Mouse (Mus musculus) left cerebral cortex, adult 2 months (tissue): Measurements from ENCODE around the gene Nup35. TPM values are rescaled to one million over a fixed set of nuclear protein-coding genes. Genes with fewer than 3 reads are reported as not detected.
A peak's percentile ranks its signal among the peaks of the same experiment; 100 is the strongest.

Experiments used
- DNase-seq, 2 experiments: peaks; one replicate each; pipeline ENCODE4 v3.0.0; 2021 to 2022; ENCODE audit warnings: low spot score in 2 of 2, mixed read lengths in 1 of 2; ENCODE audit errors: extremely low spot score in 1 of 2
- H3K27ac ChIP-seq: fragments of 200-600 bp; 2 replicates; pipeline ENCODE4 v1.8.1; 2022
- H3K4me3 ChIP-seq: fragments of 200-600 bp; 2 replicates; pipeline ENCODE4 v1.8.1; 2022
- CTCF ChIP-seq: fragments of 200-600 bp; IDR thresholded peaks from 2 replicates; pipeline ENCODE4 v1.8.1; 2022; ENCODE audit warnings: antibody characterized with exemption, mild to moderate bottlenecking, moderate library complexity
- intact Hi-C: fragments of 180-260 bp; cut with DNase I; formaldehyde crosslinking; loops from one replicate; pipeline ENCODE4 v1.15.1; 2025
- total RNA-seq, 2 experiments: library from RNA; stranded (reverse); gene quantifications; 2 replicates each; pipeline ENCODE4 v1.2.3; 2021

Gene Nup35
- total RNA-seq, 2 experiments from 2014 or later: 15.2 to 15.7 TPM

DNA sequence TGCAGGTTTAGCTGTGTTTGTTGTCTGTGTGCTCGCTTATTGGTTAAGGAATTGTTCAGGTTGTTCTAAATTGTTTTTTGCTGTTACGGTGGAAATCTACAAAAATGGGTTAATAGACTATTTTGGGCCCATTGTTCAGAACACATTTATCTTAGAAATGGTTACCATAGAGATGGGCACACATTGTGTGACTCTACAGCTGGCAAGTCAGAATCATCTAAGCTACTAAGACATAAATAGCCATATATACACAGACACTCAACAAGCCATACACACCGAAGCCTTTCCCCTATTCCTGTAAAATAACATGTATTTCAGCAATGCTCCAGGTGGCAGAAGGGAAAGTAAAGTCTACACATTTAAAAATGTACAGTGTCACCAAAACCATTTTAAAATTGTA is 17.2 kb upstream of the Nup35 start:
- H3K27ac ChIP-seq: peak overlapping the region; percentile 40
- no peak overlapping the region for H3K4me3 ChIP-seq
- no peak for DNase-seq
- intact Hi-C loops: no loop called here
- no peak for TF ChIP-seq CTCF

DNA sequence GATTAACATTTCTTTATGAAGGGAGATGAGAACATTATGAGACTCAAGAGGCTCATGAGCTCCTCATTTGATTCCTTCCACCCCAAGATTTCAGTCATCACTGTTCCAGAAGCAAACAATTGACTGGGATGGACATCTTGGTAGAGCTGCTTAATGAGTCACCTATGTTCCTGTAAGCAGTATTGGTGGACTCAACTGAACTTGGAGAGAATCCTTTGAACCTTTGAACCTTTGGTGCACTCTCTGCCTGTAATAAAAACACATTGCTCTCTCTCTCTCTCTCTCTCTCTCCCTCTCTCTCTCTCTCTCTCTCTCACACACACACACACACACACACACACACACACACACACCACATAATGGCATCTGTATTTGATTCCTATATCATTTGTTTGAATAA is 16.4 kb upstream of the Nup35 start:
- Histone ChIP-seq H3K4me3 (no peak overlapping the region), H3K27ac (peak overlapping the region; percentile 40)
- TF ChIP-seq CTCF: no peak
- intact Hi-C loops: no loop called here
- no peak for DNase-seq

DNA sequence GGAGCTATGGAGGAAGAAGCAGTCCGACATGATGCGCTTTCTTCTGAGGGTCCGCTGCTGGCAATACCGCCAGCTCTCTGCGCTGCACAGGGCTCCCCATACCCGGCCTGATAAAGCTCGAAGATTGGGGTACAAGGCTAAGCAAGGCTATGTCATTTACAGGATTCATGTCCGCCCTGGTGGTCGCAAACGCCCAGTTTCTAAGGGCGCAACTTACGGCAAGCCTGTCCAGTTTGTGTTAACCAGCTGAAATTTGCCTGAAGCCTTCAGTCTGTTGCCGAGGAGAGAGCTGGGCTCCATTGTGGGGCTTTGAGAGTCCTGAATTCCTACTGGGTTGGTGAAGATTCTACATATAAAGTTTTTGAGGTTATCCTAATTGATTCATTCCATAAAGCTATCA is 14.3 kb upstream of the Nup35 start:
- TF ChIP-seq CTCF: no peak
- no peak for DNase-seq
- Histone ChIP-seq H3K4me3 (no peak overlapping the region), H3K27ac (no peak overlapping the region)
- intact Hi-C loops: no loop called here

DNA sequence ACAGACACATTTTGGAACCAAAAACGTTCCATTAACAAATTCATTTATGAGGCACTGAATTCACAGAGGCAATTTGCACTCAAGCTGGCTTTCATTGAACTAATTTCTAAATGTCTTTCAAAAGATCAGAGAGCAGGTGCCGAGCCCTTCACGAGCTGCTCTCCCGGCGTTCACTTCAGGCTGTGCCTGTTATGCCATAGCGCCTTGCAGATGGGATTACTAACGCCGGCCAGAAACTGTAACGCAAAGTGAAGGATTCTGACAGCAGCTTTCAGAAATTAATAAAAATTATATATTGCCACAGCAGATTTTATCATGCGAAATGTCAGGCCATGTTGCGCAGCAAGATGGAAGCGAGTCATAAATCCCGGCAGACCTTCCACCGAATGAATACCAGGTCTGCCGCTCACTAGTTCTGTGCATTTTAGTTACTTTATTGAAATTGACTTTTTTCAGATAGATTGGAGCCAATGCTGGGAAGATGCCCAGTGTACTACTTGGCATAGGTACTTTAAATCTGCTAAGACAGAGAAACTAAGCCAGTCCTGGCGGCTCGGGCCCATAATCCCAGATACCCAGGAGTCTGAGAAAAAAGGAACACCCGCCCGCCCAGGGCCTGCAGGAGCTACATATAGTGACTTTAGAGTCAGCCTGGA is 13.1 kb upstream of the Nup35 start:
- intact Hi-C loops: no loop called here
- DNase-seq: no peak
- TF ChIP-seq CTCF: no peak
- Histone ChIP-seq H3K27ac (no peak overlapping the region), H3K4me3 (no peak overlapping the region)

DNA sequence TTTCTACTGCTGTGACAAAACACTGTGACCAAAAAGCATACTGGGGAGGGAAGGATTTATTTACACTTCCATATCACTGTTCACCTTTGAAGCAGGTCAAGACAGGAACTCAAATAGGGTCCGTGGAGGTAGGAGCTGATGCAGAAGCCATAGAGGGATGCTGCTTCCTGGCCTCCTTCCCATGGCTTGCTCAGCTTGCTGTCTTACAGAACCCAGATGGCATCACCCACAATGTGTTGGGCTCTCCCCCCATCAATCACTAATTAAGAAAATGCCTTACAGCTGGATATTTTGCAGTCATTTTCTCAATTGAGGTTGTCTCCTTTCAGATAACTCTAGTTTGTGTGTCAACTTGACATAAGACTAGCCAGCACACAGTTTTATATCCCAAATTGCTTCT is 4.8 kb upstream of the Nup35 start:
- TF ChIP-seq CTCF: no peak
- DNase-seq: no peak
- no peak overlapping the region for H3K4me3 ChIP-seq
- peak overlapping the region; percentile 62 for H3K27ac ChIP-seq
- intact Hi-C loops: no loop called here

DNA sequence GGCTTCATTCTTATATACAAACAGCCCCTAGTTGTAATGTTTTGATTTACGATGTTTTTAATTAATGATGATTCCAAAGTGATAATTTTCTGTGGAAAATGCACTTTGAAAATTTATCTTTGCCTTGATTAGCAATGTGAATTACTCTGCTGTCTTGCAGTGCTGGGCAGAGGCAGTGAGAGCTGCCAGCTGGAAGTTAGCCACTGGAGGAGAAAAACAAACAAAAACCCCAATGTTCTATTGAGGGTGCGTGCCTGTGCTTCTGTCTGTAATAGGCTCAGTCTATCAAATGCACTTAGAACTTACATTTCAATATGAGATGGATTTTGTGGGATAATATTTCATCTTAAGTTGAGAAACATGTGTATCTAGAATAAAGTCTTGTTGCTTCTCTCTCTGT is 4.2 kb upstream of the Nup35 start:
- Histone ChIP-seq H3K27ac (peak overlapping the region; percentile 62), H3K4me3 (no peak overlapping the region)
- intact Hi-C loops: no loop called here
- DNase-seq: peak in 1 of 2 experiments; percentile 53
- TF ChIP-seq CTCF: no peak

DNA sequence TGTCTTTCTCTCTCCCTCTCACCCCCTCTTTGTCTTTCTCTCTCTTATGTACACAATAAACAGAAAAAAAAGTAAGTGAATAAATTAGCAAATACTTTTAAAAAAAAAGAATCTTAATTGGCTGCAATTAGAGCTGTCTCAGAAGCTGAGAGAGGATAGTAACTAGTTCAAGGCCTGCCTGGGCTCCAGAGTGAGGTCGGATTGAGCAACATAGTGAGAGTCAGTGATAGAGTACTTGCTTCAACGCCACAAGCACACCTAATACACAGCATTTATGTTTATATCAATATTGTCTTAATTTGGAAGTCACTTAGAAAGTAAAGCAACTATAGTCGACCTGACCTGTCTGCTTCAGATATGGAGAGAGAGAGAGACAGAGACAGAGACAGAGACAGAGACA is 2.0 kb downstream of the Nup35 start:
- H3K4me3 ChIP-seq: no peak overlapping the region
- no peak for TF ChIP-seq CTCF
- intact Hi-C loops: no loop called here
- no peak for DNase-seq
- H3K27ac ChIP-seq: no peak overlapping the region

DNA sequence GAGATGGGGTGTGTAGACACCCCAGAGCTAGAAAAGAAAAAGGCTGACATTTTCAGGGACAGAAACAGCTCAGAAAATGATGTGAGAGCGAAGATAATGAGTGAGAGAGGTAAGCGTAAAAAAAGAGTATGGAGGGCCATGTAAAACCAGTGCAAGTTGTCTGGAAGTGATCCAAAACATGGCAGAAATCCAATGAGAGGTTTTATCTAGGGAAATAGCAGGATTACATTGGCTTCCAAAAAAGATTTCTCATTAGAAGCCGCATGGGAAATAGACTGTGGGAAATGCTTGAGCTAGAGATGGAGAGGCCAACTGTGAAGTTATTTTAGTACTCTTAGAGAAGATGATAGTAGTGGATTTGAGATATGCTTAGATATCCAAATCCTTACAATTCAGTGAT is 4.9 kb downstream of the Nup35 start:
- Histone ChIP-seq H3K27ac (no peak overlapping the region; the same call in 1 of the 2 replicates), H3K4me3 (no peak overlapping the region)
- TF ChIP-seq CTCF: no peak
- no peak for DNase-seq
- intact Hi-C loops: no loop called here

DNA sequence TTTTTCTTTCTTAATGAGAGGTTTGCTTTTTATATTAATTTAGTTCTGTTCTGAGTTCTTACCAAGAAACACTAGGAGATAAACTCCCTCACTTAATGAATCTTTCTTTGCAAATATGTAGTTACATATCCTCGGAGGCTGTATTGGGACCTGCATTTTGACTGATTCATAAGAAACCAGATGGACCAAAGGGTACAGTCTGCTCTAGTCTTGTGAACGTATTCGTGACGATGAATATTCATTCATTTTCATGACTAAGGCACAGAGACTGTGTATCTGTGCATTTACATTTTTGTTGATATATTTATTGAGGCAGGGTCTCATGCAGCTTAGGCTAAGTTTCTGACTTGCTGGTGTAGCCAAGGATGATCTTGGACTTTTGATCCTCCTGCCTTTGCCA is 7.5 kb downstream of the Nup35 start:
- no peak overlapping the region for H3K4me3 ChIP-seq
- TF ChIP-seq CTCF: no peak
- DNase-seq: no peak
- intact Hi-C loops: no loop called here
- no peak overlapping the region for H3K27ac ChIP-seq

DNA sequence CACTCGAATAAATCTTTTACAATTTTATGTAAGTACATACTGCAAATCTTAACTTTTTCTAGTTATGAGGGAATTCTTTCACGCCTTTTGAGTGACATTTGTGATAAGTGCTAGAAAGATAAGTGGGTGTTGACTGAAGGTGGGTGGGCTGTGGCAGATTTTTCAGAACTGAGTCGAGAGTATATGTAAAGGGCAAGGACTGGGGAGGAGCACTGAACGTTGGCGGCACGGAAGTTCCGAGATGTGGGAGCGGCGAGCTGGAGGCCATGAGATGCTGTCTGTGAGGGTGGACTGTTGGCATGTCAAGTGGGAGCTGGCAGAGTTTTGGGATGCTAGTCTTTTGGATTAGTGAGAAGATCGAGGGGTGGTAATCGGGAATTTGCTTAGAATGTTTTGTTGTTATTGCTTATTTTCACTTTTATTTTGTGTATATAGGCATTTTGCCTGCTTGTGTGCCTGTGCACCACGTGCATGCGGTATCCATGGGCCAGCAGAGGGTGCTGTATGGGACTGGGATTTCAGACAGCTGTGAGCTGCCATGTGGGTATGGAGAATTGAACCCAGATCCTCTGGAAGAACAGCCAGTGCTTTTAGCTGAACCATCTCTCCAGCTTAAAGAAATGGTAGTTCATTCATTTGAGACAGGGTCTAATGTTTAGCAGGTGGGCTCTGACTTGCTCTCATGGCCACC is 15.4 kb downstream of the Nup35 start:
- TF ChIP-seq CTCF: no peak; the same call in 1 of the 2 replicates
- no peak overlapping the region for H3K4me3 ChIP-seq
- intact Hi-C loops: no loop called here
- no peak overlapping the region; the same call in 1 of the 2 replicates for H3K27ac ChIP-seq
- DNase-seq: peak; percentile 31 to 48

DNA sequence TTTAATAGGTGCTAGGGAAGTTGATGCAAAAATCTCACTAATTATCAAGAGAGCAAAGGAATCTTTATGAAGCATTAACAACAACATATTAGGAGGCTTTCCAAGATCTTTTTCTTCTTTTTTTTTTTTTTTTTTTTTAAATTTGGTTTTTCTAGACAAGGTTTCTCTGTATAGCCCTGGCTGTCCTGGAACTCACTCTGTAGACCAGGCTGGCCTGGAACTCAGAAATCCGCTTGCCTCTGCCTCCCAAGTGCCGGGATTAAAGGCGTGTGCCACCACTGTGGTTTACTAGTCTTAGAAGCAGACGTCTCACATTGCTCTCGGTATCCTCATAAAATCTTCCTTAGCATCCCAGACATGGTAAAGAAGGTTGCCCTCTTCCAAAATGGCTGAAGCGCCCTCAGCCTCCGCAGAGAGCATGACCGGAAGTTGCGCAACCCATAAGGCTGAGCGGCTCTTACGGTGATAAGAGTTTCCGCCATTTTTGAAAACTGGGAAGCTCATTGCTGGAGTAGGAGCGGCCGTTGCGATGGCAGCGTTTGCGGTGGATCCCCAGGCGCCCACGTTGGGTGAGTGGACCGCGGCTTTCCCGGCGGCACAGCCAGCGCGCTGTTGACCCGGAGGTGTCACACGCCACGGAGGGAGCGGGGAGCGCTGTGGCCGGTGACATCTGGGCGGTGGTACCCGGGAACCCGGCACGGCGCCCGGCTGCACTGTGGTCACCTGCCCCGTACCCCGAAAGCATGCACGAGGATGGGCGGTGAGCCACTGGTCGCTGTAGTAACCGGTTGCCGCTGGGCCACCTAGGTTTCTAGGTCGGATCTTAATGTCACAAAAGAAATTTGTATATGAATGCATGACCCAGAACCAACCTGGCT is 21.6 kb downstream of the Nup35 start:
- no peak; the same call in 1 of the 2 replicates for TF ChIP-seq CTCF
- DNase-seq: peak; percentile 90 to 91
- H3K4me3 ChIP-seq: peak overlapping the region; percentile 94
- intact Hi-C loops: loop anchor here (1.0 to 2.0 kb wide), 2 partner anchors 21 to 58 kb away; partner anchors contain the start of genes Dusp19, Nckap1 and Nup35
- peak overlapping the region; percentile 87 for H3K27ac ChIP-seq

DNA sequence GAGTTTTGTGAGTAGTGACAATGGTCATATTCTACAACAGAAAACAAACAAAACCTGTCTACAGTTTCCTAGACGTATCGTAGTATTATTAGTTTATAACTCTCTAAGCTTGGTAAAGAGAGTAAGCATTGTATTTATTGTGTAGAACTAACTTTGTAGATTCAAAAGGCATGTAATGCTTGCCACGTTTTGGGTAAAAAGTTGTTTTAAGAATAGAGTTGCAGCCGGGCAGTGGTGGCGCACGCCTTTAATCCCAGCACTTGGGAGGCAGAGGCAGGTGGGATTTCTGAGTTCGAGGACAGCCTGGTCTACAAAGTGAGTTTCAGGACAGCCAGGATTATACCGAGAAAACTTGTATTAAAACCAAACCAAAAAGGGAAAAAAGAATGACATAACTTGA is 22.4 kb downstream of the Nup35 start:
- DNase-seq: no peak
- no peak overlapping the region for H3K27ac ChIP-seq
- TF ChIP-seq CTCF: no peak
- intact Hi-C loops: loop anchor here (2.0 kb wide), 1 partner anchor 59 kb away; the partner anchor contains the start of gene Nckap1
- peak overlapping the region; percentile 94 for H3K4me3 ChIP-seq
